Mouse (Mus musculus) embryonic facial prominence, embryonic 15.5 days (tissue): ENCODE measurements around the gene Pou1f1. TPM values are rescaled to one million over a fixed set of nuclear protein-coding genes. Genes with fewer than 3 reads are reported as not detected.

ENCODE experiments used
- ATAC-seq: fragments of 200-750 bp; cut with Nextera tagmentation; 2 replicates; pipeline ENCODE4 v1.8.0; 2017; ENCODE audit warnings: low read depth, moderate TSS enrichment; ENCODE audit not compliant: insufficient number of reproducible peaks, low FRiP score, low TSS enrichment
- H3K27ac ChIP-seq: fragments of 300-500 bp; sonication (generic); replicated peaks from 2 replicates; pipeline ENCODE4 v1.5.1; 2015; ENCODE audit warnings: mild to moderate bottlenecking, inconsistent platforms
- H3K27me3 ChIP-seq: fragments of 300-500 bp; sonication (generic); 2 replicates; pipeline ENCODE4 v1.6.1; 2015; ENCODE audit warnings: inconsistent platforms
- H3K36me3 ChIP-seq: fragments of 300-500 bp; sonication (generic); 2 replicates; pipeline ENCODE4 v1.6.1; 2015; ENCODE audit warnings: mild to moderate bottlenecking, inconsistent platforms
- H3K4me1 ChIP-seq: fragments of 300-500 bp; sonication (generic); 2 replicates; pipeline ENCODE4 v1.6.1; 2015; ENCODE audit warnings: inconsistent platforms
- H3K4me2 ChIP-seq: fragments of 300-500 bp; sonication (generic); replicated peaks from 2 replicates; pipeline ENCODE4 v1.6.1; 2015; ENCODE audit warnings: mild to moderate bottlenecking, inconsistent platforms
- H3K4me3 ChIP-seq: fragments of 300-500 bp; sonication (generic); replicated peaks from 2 replicates; pipeline ENCODE4 v1.5.1; 2015; ENCODE audit warnings: mild to moderate bottlenecking, inconsistent platforms
- H3K9ac ChIP-seq: fragments of 300-500 bp; sonication (generic); 2 replicates; pipeline ENCODE4 v1.6.1; 2015; ENCODE audit warnings: inconsistent platforms
- H3K9me3 ChIP-seq: fragments of 300-500 bp; sonication (generic); replicated peaks from 2 replicates; pipeline ENCODE4 v1.6.1; 2016; ENCODE audit warnings: inconsistent platforms
- WGBS: fragments of 180-500 bp; shearing (Covaris S2); methylation state at CpG from one replicate; pipeline ENCODE4 v1.1.7; 2015; 5-methylcytosine and 5-hydroxymethylcytosine counted together
- polyA plus RNA-seq: library from polyadenylated mRNA; unstranded; fragments of >200 nt; fragmentation: Nextera tagmentation; extraction: Ambion mirVana; gene quantifications from 2 replicates; pipeline ENCODE4 v1.2.1, GENCODE M21; 2015

The Pou1f1 gene
- polyA plus RNA-seq, 1 experiment from 2014 or later, result not detected

GRCm38 (mm10) chr16:65543676-65544293 lies 23.5 kb downstream of the Pou1f1 start:
- 89% methylated on average over 11 of the region's 11 CpGs for WGBS
- Histone ChIP-seq H3K27me3 (no peaks in the 10 kb centered on the region), H3K4me1 (no peaks in the 10 kb centered on the region), H3K4me3 (no peak overlapping the region), H3K4me2 (no peak overlapping the region), H3K36me3 (peaks cover 37% of the 10 kb centered on the region), H3K9ac (no peak overlapping the region), H3K9me3 (no peaks in the 10 kb centered on the region), H3K27ac (no peak overlapping the region)
- ATAC-seq, result no peak

DNA sequence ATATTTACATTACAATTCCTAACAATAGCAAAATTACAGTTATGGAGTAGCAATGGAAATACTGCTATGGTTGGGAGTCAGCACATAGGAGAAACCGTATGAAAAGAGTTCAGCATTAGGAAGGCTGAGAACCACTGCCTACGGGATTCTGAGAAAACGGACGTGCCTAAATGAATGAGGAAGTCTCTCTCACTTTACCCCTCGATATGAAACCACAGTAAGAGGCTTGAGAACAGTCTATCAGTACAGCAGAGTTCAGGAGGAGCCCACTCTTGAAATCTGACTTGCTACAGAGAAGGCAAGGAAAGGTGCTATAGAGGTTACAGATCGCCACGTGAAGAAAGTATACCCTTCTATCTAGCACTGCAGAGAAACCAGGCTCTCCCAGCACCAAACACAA lies 28.6 kb downstream of the Pou1f1 start:
- no peak overlapping the region for H3K9ac ChIP-seq
- H3K27ac ChIP-seq, result no peak overlapping the region
- 83% methylated on average over 7 of the region's 7 CpGs for WGBS
- H3K4me1 ChIP-seq, result no peaks in the 10 kb centered on the region
- ATAC-seq, result no peak
- peaks cover 25% of the 10 kb centered on the region for H3K36me3 ChIP-seq
- no peaks in the 10 kb centered on the region for H3K27me3 ChIP-seq
- no peak overlapping the region for H3K4me2 ChIP-seq
- H3K9me3 ChIP-seq, result no peaks in the 10 kb centered on the region
- H3K4me3 ChIP-seq, result no peak overlapping the region

- Histone ChIP-seq H3K4me1 (no peaks in the 10 kb centered on the region), H3K4me3 (no peak overlapping the region), H3K36me3 (peaks cover 8% of the 10 kb centered on the region; the same call in 1 of the 2 replicates), H3K4me2 (no peak overlapping the region), H3K27ac (no peak overlapping the region), H3K9ac (no peak overlapping the region), H3K27me3 (no peaks in the 10 kb centered on the region), H3K9me3 (no peaks in the 10 kb centered on the region)
- WGBS, result 58% methylated on average over 13 of the region's 13 CpGs
- ATAC-seq, result no peak
Measured at GRCm38 (mm10) chr16:65550814-65551213, 30.5 kb downstream of the Pou1f1 start.

DNA sequence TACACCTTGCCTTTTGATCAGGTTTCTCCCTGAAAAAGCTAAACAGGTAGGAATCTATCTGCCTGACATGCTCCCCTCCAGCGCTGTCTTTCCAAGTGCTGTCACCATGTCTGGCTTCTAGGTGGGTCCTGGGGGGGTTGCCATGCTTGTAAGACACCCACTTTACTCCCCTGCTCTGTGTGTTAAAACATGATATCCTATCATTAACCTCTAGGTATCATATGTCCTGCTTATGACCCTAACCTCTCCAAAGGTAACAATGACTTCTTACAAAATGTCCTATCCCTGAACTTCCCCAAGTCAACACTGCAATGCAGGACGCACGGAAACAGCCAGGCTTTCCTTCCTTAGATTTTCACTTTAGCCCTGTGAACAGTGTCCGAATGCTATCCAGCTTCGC lies 34.0 kb downstream of the Pou1f1 start:
- no peak overlapping the region for H3K9ac ChIP-seq
- H3K27me3 ChIP-seq, result no peaks in the 10 kb centered on the region
- no peak overlapping the region for H3K4me2 ChIP-seq
- 72% methylated on average over 5 of the region's 5 CpGs for WGBS
- H3K9me3 ChIP-seq, result no peaks in the 10 kb centered on the region
- 0 out of 2 replicates have a peak, but pooled peaks cover 8% of the 10 kb centered on the region for H3K36me3 ChIP-seq
- no peak for ATAC-seq
- H3K4me1 ChIP-seq, result no peaks in the 10 kb centered on the region
- H3K4me3 ChIP-seq, result no peak overlapping the region
- H3K27ac ChIP-seq, result no peak overlapping the region

DNA sequence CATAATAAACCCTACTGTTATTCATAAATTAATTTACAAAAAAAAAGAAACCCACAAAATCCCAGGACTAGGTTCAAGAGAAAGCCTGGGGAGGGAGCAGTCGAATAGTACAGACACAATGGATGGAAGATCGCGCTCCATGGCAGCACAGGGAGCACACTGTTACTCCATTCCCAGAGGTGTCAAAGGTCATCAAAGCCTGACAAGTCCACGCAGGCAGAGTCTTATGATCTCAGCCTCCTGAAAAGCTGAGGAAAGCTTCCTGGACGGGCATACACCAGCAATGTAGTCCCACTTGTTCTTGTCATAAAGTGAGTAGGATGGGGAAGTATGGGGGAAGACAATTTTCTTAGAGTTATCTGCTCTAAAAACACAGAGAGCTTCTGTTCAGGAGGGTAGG lies 37.1 kb downstream of the Pou1f1 start:
- Histone ChIP-seq H3K27me3 (no peaks in the 10 kb centered on the region), H3K9me3 (no peaks in the 10 kb centered on the region), H3K4me1 (0 out of 2 replicates have a peak, but pooled peaks cover 5% of the 10 kb centered on the region), H3K4me3 (no peak overlapping the region), H3K4me2 (no peak overlapping the region), H3K36me3 (0 out of 2 replicates have a peak, but pooled peaks cover 6% of the 10 kb centered on the region), H3K9ac (no peak overlapping the region), H3K27ac (no peak overlapping the region)
- no peak for ATAC-seq
- 51% methylated on average over 5 of the region's 5 CpGs for WGBS

DNA sequence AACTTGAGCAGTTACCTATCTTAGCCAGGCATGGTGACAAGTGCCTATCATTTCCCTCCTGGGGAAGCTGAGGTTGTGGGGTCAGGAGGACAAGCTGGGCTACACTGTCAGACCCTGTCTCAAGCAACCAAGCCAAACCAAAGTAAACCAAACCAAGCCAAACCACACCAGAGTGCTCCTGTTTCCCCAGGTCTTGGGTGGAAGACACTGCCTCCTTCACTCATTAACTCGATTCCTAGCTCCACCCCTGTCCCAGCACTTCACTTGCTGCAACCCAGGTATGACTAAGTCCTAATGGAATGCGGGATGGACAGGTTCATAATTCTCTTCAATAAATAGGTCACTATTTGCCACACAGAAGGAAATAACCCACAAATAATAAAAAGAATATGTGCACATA lies 39.3 kb downstream of the Pou1f1 start:
- WGBS, result 58% methylated on average over 2 of the region's 2 CpGs
- Histone ChIP-seq H3K27me3 (no peaks in the 10 kb centered on the region), H3K9me3 (no peaks in the 10 kb centered on the region), H3K9ac (no peak overlapping the region), H3K4me2 (no peak overlapping the region), H3K27ac (no peak overlapping the region), H3K4me1 (0 out of 2 replicates have a peak, but pooled peaks cover 9% of the 10 kb centered on the region), H3K36me3 (0 out of 2 replicates have a peak, but pooled peaks cover 6% of the 10 kb centered on the region), H3K4me3 (no peak overlapping the region)
- ATAC-seq, result no peak

DNA sequence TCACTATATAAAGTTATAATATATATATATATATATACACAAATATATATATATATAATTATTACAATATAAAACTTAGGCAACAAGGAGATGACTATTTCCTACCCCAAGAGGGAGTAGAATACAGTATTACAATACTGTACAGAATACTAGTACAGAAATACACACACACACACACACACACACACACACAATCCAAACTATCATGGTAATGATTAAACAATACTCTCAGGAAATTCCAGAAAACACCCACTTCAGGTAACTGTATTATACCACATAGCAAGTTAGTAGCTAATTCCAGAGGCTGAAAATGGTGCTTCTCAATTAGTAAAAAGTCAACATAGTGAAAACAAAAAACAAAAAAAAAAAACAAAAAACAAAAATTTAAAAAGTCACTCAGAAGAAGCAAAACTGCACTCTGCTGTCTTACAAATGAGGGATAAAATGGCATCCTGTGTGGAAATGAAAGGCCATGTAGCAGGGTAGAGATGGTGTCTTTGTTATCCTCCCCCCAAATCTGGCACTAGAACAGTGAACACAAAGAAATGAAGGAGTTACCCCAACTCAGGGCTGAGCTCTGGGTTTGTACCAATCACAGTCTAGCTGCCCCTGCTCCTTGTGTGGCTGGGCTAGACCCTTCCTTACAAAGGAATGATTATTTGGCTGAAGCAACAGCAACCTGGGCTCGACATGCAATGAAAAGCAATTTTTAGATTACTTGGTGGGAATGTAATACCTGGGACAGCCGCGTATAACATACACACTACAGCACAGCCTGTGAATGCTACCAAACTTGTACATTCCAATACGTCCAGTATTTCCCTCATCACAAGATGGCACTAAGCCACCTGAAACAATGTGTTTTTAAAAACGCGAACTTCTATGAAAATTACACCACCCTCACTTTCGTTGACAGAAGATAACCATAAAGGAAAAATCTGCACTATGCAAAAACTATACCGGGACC lies 41.0 kb downstream of the Pou1f1 start:
- WGBS, result 4% methylated on average over 8 of the region's 8 CpGs
- H3K36me3 ChIP-seq, result 0 out of 2 replicates have a peak, but pooled peaks cover 6% of the 10 kb centered on the region
- H3K4me3 ChIP-seq, result peak overlapping the region; percentile 89
- H3K27me3 ChIP-seq, result no peaks in the 10 kb centered on the region
- ATAC-seq, result no peak
- no peaks in the 10 kb centered on the region for H3K9me3 ChIP-seq
- peak overlapping the region; percentile 68 for H3K4me2 ChIP-seq
- 0 out of 2 replicates have a peak, but pooled peaks cover 9% of the 10 kb centered on the region for H3K4me1 ChIP-seq
- peak overlapping the region; percentile 93 for H3K9ac ChIP-seq
- peak overlapping the region; percentile 78 for H3K27ac ChIP-seq

- Histone ChIP-seq H3K4me3 (peak within 1 kb of the TSS; percentile 89), H3K4me1 (0 out of 2 replicates have a peak, but pooled peaks cover 9% of the 10 kb centered on the region), H3K9ac (peak within 1 kb of the TSS; percentile 93), H3K27me3 (no peaks in the 10 kb centered on the region), H3K36me3 (0 out of 2 replicates have a peak, but pooled peaks cover 6% of the 10 kb centered on the region), H3K4me2 (peak within 1 kb of the TSS; percentile 68), H3K27ac (peak within 1 kb of the TSS; percentile 78), H3K9me3 (no peaks in the 10 kb centered on the region)
- peak; percentile 92 for ATAC-seq
- WGBS, result under 1% methylated on average over 68 of the region's 69 CpGs
Measured at GRCm38 (mm10) chr16:65561963-65562863, 41.9 kb downstream of the Pou1f1 start, which contains the start of gene Chmp2b. Gene Chmp2b, minus strand, starts transcription at chr16:65562726.

- no peaks in the 10 kb centered on the region for H3K9me3 ChIP-seq
- H3K36me3 ChIP-seq, result 0 out of 2 replicates have a peak, but pooled peaks cover 2% of the 10 kb centered on the region
- peak overlapping the region; percentile 68 for H3K4me2 ChIP-seq
- peak overlapping the region; percentile 89 for H3K4me3 ChIP-seq
- no peak overlapping the region for H3K27ac ChIP-seq
- ATAC-seq, result peak; percentile 60
- H3K27me3 ChIP-seq, result no peaks in the 10 kb centered on the region
- 0 out of 2 replicates have a peak, but pooled peaks cover 9% of the 10 kb centered on the region for H3K4me1 ChIP-seq
- peak overlapping the region; percentile 93 for H3K9ac ChIP-seq
- 1% methylated on average over 10 of the region's 10 CpGs for WGBS
Measured at GRCm38 (mm10) chr16:65562864-65563206, 42.5 kb downstream of the Pou1f1 start.

GRCm38 (mm10) chr16:65564306-65564705 lies 44.0 kb downstream of the Pou1f1 start:
- WGBS, result 63% methylated on average over 8 of the region's 8 CpGs

More at GRCm38 (mm10) chr16:65564306-65564705, 44.0 kb downstream of the Pou1f1 start:
- Histone ChIP-seq H3K4me1 (0 out of 2 replicates have a peak, but pooled peaks cover 9% of the 10 kb centered on the region), H3K36me3 (no peaks in the 10 kb centered on the region), H3K4me2 (no peak overlapping the region), H3K27ac (no peak overlapping the region), H3K27me3 (no peaks in the 10 kb centered on the region), H3K4me3 (no peak overlapping the region), H3K9me3 (no peaks in the 10 kb centered on the region), H3K9ac (no peak overlapping the region)
- no peak for ATAC-seq
